Mouse (Mus musculus) lung, embryonic 14.5 days (tissue): ENCODE measurements around the gene Smc4. TPM values are rescaled to one million over a fixed set of nuclear protein-coding genes. Genes with fewer than 3 reads are reported as not detected.

Source experiments
- ATAC-seq: fragments of 200-750 bp; cut with Nextera tagmentation; 2 replicates; pipeline ENCODE4 v1.8.0; 2017; ENCODE audit warnings: mild to moderate bottlenecking, moderate TSS enrichment, moderate library complexity; ENCODE audit not compliant: insufficient read depth
- DNase-seq: peaks from one replicate; pipeline ENCODE4 v3.0.0-alpha.2; 2015
- H3K27ac ChIP-seq: fragments of 300-500 bp; sonication (generic); 2 replicates; pipeline ENCODE4 v1.5.1; 2014; ENCODE audit warnings: low read depth, mild to moderate bottlenecking, moderate library complexity
- H3K27me3 ChIP-seq: fragments of 300-500 bp; sonication (generic); 2 replicates; pipeline ENCODE4 v1.6.1; 2014; ENCODE audit warnings: low read length, control low read depth; ENCODE audit not compliant: insufficient read depth
- H3K36me3 ChIP-seq: fragments of 300-500 bp; sonication (generic); 2 replicates; pipeline ENCODE4 v1.6.1; 2014; ENCODE audit warnings: control low read depth; ENCODE audit not compliant: insufficient read depth
- H3K4me1 ChIP-seq: fragments of 300-500 bp; sonication (generic); 2 replicates; pipeline ENCODE4 v1.6.1; 2014; ENCODE audit warnings: antibody characterized with exemption, control low read depth; ENCODE audit not compliant: insufficient read depth
- H3K4me2 ChIP-seq: fragments of 300-500 bp; sonication (generic); 2 replicates; pipeline ENCODE4 v1.6.1; 2014; ENCODE audit warnings: mild to moderate bottlenecking
- H3K4me3 ChIP-seq: fragments of 300-500 bp; sonication (generic); 2 replicates; pipeline ENCODE4 v1.5.1; 2014; ENCODE audit warnings: low read depth, low read length
- H3K9ac ChIP-seq: fragments of 300-500 bp; sonication (generic); 2 replicates; pipeline ENCODE4 v1.6.1; 2014
- H3K9me3 ChIP-seq: fragments of 300-500 bp; sonication (generic); 2 replicates; pipeline ENCODE4 v1.6.1; 2016; ENCODE audit warnings: low read depth, low read length, control low read depth
- CTCF ChIP-seq: IDR thresholded peaks from 2 replicates; pipeline ENCODE4 v1.5.1; 2016; ENCODE audit warnings: antibody characterized with exemption, low read depth
- WGBS: fragments of 180-500 bp; shearing (Covaris S2); extraction: QIAGEN DNeasy Blood & Tissue Kit; methylation state at CpG from one replicate; pipeline ENCODE4 v1.1.7; 2014; 5-methylcytosine and 5-hydroxymethylcytosine counted together
- polyA plus RNA-seq: library from polyadenylated mRNA; unstranded; fragments of >200 nt; fragmentation: Nextera tagmentation; extraction: Ambion mirVana; gene quantifications from 2 replicates; pipeline ENCODE4 v1.2.1, GENCODE M21; 2014

Smc4 gene
- 211 and 219 TPM in 2 replicates for polyA plus RNA-seq

GRCm38 (mm10) chr3:69004437-69005337 lies at the start of gene Smc4, which contains the start of gene Ift80:
Smc4 (plus strand) TSS chr3:69004738.
Ift80 (minus strand) TSS chr3:69004570.
- Histone ChIP-seq H3K27ac (peak within 1 kb of the TSS; percentile 98), H3K4me3 (peak within 1 kb of the TSS; percentile 99), H3K27me3 (no peaks in the 10 kb centered on the region), H3K4me1 (peaks cover 3% of the 10 kb centered on the region; the same call in 1 of the 2 replicates), H3K9me3 (no peaks in the 10 kb centered on the region), H3K36me3 (peaks cover 10% of the 10 kb centered on the region), H3K4me2 (peak within 1 kb of the TSS; percentile 90), H3K9ac (peak within 1 kb of the TSS; percentile 97)
- no peak for TF ChIP-seq CTCF
- peak; percentile 93 for ATAC-seq
- WGBS = under 1% methylated on average over 75 of the region's 76 CpGs
- peak; percentile 99 for DNase-seq

GRCm38 (mm10) chr3:68956454-68956853 lies 48.1 kb upstream of the Smc4 start:
- H3K27me3 ChIP-seq = no peaks in the 10 kb centered on the region
- H3K9ac ChIP-seq = no peak overlapping the region
- WGBS = 42% methylated on average over 4 of the region's 4 CpGs
- no peaks in the 10 kb centered on the region for H3K9me3 ChIP-seq
- no peak overlapping the region for H3K4me3 ChIP-seq
- no peaks in the 10 kb centered on the region for H3K4me1 ChIP-seq
- peaks cover 7% of the 10 kb centered on the region; the same call in 1 of the 2 replicates for H3K36me3 ChIP-seq
- DNase-seq = no peak
- no peak for TF ChIP-seq CTCF
- no peak overlapping the region for H3K27ac ChIP-seq
- no peak for ATAC-seq
- no peak overlapping the region for H3K4me2 ChIP-seq

- Histone ChIP-seq H3K27ac (no peak overlapping the region), H3K27me3 (no peaks in the 10 kb centered on the region), H3K4me1 (no peaks in the 10 kb centered on the region), H3K4me3 (no peak overlapping the region), H3K4me2 (no peak overlapping the region), H3K9ac (no peak overlapping the region), H3K36me3 (peaks cover 12% of the 10 kb centered on the region; the same call in 1 of the 2 replicates), H3K9me3 (no peaks in the 10 kb centered on the region)
- no peak for DNase-seq
- TF ChIP-seq CTCF = no peak
- no peak for ATAC-seq
- WGBS = 86% methylated on average over 3 of the region's 3 CpGs
Observed at GRCm38 (mm10) chr3:68957413-68957812, 47.1 kb upstream of the Smc4 start.

- ATAC-seq (no peak), DNase-seq (peak; percentile 44)
- H3K9ac ChIP-seq = no peak overlapping the region
- peak; percentile 47 for TF ChIP-seq CTCF
- no peak overlapping the region for H3K4me2 ChIP-seq
- peaks cover 24% of the 10 kb centered on the region; the same call in 1 of the 2 replicates for H3K36me3 ChIP-seq
- no peaks in the 10 kb centered on the region for H3K27me3 ChIP-seq
- no peaks in the 10 kb centered on the region; the same call in 1 of the 2 replicates for H3K9me3 ChIP-seq
- H3K4me1 ChIP-seq = no peaks in the 10 kb centered on the region
- H3K4me3 ChIP-seq = no peak overlapping the region
- no peak overlapping the region for H3K27ac ChIP-seq
Observed at GRCm38 (mm10) chr3:68964682-68965081, 39.9 kb upstream of the Smc4 start.

- no peak for TF ChIP-seq CTCF
- no peak overlapping the region for H3K27ac ChIP-seq
- WGBS = 85% methylated on average over 6 of the region's 6 CpGs
- H3K36me3 ChIP-seq = peaks cover 16% of the 10 kb centered on the region; the same call in 1 of the 2 replicates
- H3K4me1 ChIP-seq = no peaks in the 10 kb centered on the region
- no peak overlapping the region for H3K4me3 ChIP-seq
- no peak for DNase-seq
- ATAC-seq = no peak
- H3K9me3 ChIP-seq = no peaks in the 10 kb centered on the region; the same call in 1 of the 2 replicates
- no peak overlapping the region for H3K4me2 ChIP-seq
- H3K9ac ChIP-seq = no peak overlapping the region
- no peaks in the 10 kb centered on the region for H3K27me3 ChIP-seq
Observed at GRCm38 (mm10) chr3:68966527-68967285, 37.8 kb upstream of the Smc4 start.

- peaks cover 11% of the 10 kb centered on the region; the same call in 1 of the 2 replicates for H3K36me3 ChIP-seq
- H3K4me3 ChIP-seq = no peak overlapping the region
- H3K9ac ChIP-seq = no peak overlapping the region
- no peaks in the 10 kb centered on the region; the same call in 1 of the 2 replicates for H3K9me3 ChIP-seq
- H3K4me1 ChIP-seq = no peaks in the 10 kb centered on the region
- ATAC-seq (peak; percentile 69), DNase-seq (peak; percentile 39)
- no peak for TF ChIP-seq CTCF
- no peak overlapping the region for H3K4me2 ChIP-seq
- H3K27ac ChIP-seq = no peak overlapping the region
- WGBS = 36% methylated on average over 6 of the region's 6 CpGs
- H3K27me3 ChIP-seq = no peaks in the 10 kb centered on the region
Observed at GRCm38 (mm10) chr3:68967404-68967803, 37.1 kb upstream of the Smc4 start.
